Mouse (Mus musculus): ENCODE measurements at regions not wholly inside any gene's neighbourhood (a gene's known extent, or its start where the extent isn't known, plus 50 kb on each side); places are given as distances from the start of the nearest gene placed in this dataset.

DNA sequence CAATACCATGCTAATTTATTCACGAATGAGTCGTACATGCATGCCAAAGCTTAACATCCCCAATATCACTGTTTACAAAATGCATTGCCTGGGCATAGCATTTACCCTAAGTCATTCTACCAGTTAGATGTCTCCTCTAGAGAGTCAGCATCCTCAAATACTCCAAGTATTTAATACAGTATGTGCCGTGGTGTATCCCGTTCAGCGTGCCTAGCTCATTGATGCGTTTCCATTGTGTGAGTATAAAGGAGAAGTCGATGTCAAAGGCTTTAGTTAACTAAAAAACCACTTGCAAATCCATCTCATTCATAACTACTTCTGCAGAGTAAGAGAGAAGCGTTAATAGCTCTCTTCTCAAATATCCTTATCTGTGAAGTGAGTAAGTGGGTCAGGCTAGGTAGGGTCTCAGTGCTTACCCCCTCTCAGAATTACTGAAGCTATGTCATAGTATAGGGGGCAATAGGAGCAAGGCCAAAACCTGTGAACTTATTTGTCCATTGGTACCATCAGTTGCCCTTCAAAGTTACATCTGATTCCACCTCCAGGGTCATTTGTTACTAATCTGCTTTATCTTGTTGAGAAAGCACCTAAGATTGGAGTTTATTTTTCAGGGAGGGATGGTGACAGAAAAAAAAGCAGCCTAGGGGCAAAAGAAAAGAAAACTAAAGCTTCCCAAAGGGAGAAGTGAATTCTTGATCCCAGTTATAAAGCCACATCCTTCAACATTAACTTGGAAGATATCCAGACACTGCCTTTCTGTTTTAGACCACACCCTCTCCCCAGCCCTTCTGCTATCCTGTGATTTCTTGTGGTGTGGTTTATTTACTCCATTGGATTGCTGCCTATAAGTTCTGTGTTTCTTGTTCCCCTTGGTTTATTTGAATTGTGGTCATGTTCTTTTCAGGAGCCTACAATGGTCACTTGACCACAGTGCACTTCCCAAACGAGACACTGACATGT lies 427.2 kb upstream of the Ubash3b start:
- TF ChIP-seq POLR2A (IDR thresholded peaks at IDR 0.05; ENCODE audit: control insufficient read depth, extremely low read depth, insufficient read depth, low read length, poor library complexity) = no peak
- TF ChIP-seq CTCF (IDR thresholded peaks at IDR 0.05; ENCODE audit: borderline replicate concordance, control insufficient read depth, extremely low read depth, insufficient read depth, low read length, poor library complexity) = no peak
